Mouse (Mus musculus): ENCODE measurements around the gene Kif7.

- no peak for TF ChIP-seq EP300 (IDR thresholded peaks at IDR 0.05)
- no peak for TF ChIP-seq CTCF (IDR thresholded peaks at IDR 0.05)
These were observed 24.8 kb upstream of the Kif7 start for GRCm38 (mm10) chr7:79740279-79740678.
